Mouse (Mus musculus) myocyte (in vitro differentiated cells): ENCODE results near the gene Rnf215.

Experiments
- E2F4 ChIP-seq: IDR thresholded peaks from one replicate; pipeline ENCODE4 v1.6.1; 2011; ENCODE audit warnings: mild to moderate bottlenecking, control low read depth, moderate library complexity; ENCODE audit not compliant: insufficient read depth
- POLR2A ChIP-seq: IDR thresholded peaks from one replicate; pipeline ENCODE4 v1.6.1; 2011; ENCODE audit warnings: low read depth, mild to moderate bottlenecking, control low read depth, moderate library complexity; ENCODE audit not compliant: insufficient read length
- POLR2AphosphoS2 ChIP-seq: IDR thresholded peaks from one replicate; pipeline ENCODE4 v1.6.1; 2011; ENCODE audit warnings: low read depth, control low read depth; ENCODE audit not compliant: insufficient read length
- USF1 ChIP-seq: IDR thresholded peaks from one replicate; pipeline ENCODE4 v1.6.1; 2011; ENCODE audit warnings: low read depth, mild to moderate bottlenecking, control low read depth, moderate library complexity

GRCm38 (mm10) chr11:4184251-4184952 lies 49.4 kb downstream of the Rnf215 start:
- TF ChIP-seq POLR2A (no peak), USF1 (no peak), POLR2AphosphoS2 (no peak), E2F4 (no peak)
